Mouse (Mus musculus) limb, embryonic 15.5 days (tissue): ENCODE data around the gene Nhs. TPM values are rescaled to one million over a fixed set of nuclear protein-coding genes. Genes with fewer than 3 reads are reported as not detected.

Source experiments
- ATAC-seq: fragments of 200-750 bp; cut with Nextera tagmentation; 2 replicates; pipeline ENCODE4 v1.8.0; 2017; ENCODE audit warnings: low read depth, moderate TSS enrichment; ENCODE audit not compliant: insufficient number of reproducible peaks, low FRiP score, low TSS enrichment
- H3K27ac ChIP-seq: fragments of 300-500 bp; sonication (generic); 2 replicates; pipeline ENCODE4 v1.5.1; 2015; ENCODE audit warnings: moderate library complexity, mild to moderate bottlenecking, inconsistent platforms
- H3K27me3 ChIP-seq: fragments of 300-500 bp; sonication (generic); 2 replicates; pipeline ENCODE4 v1.6.1; 2015; ENCODE audit warnings: inconsistent platforms
- H3K36me3 ChIP-seq: fragments of 300-500 bp; sonication (generic); 2 replicates; pipeline ENCODE4 v1.6.1; 2015; ENCODE audit warnings: inconsistent platforms
- H3K4me1 ChIP-seq: fragments of 300-500 bp; sonication (generic); 2 replicates; pipeline ENCODE4 v1.6.1; 2015; ENCODE audit warnings: inconsistent platforms
- H3K4me2 ChIP-seq: fragments of 300-500 bp; sonication (generic); 2 replicates; pipeline ENCODE4 v1.6.1; 2015; ENCODE audit warnings: mild to moderate bottlenecking, inconsistent platforms
- H3K4me3 ChIP-seq: fragments of 300-500 bp; sonication (generic); 2 replicates; pipeline ENCODE4 v1.5.1; 2015; ENCODE audit warnings: mild to moderate bottlenecking, inconsistent platforms
- H3K9ac ChIP-seq: fragments of 300-500 bp; sonication (generic); 2 replicates; pipeline ENCODE4 v1.6.1; 2015; ENCODE audit warnings: inconsistent platforms
- H3K9me3 ChIP-seq: fragments of 300-500 bp; sonication (generic); 2 replicates; pipeline ENCODE4 v1.6.1; 2016; ENCODE audit warnings: inconsistent platforms
- WGBS: fragments of 180-500 bp; shearing (Covaris S2); methylation state at CpG from one replicate; pipeline ENCODE4 v1.1.7; 2015; 5-methylcytosine and 5-hydroxymethylcytosine counted together
- polyA plus RNA-seq: library from polyadenylated mRNA; unstranded; fragments of >200 nt; fragmentation: Nextera tagmentation; extraction: Ambion mirVana; gene quantifications from 2 replicates; pipeline ENCODE4 v1.2.1, GENCODE M21; 2015

Nhs gene
- polyA plus RNA-seq, 1 experiment from 2014 or later = 2.3 TPM

GRCm38 (mm10) chrX:162085062-162085896 lies 74.3 kb downstream of the Nhs start:
- Histone ChIP-seq H3K4me3 (no peak overlapping the region), H3K27me3 (peaks cover 25% of the 10 kb centered on the region), H3K9ac (no peak overlapping the region), H3K36me3 (no peaks in the 10 kb centered on the region), H3K9me3 (no peaks in the 10 kb centered on the region), H3K4me2 (no peak overlapping the region), H3K4me1 (0 out of 2 replicates have a peak, but pooled peaks cover 4% of the 10 kb centered on the region), H3K27ac (no peak overlapping the region)
- no peak for ATAC-seq
- 58% methylated on average over 4 of the region's 4 CpGs for WGBS

- WGBS = 59% methylated on average over 2 of the region's 2 CpGs
- Histone ChIP-seq H3K9ac (no peak overlapping the region), H3K4me1 (no peaks in the 10 kb centered on the region), H3K4me2 (no peak overlapping the region), H3K4me3 (no peak overlapping the region), H3K9me3 (no peaks in the 10 kb centered on the region), H3K27me3 (peaks cover 4% of the 10 kb centered on the region), H3K36me3 (no peaks in the 10 kb centered on the region), H3K27ac (no peak overlapping the region)
- no peak for ATAC-seq
Measured at GRCm38 (mm10) chrX:162063164-162063563, 96.4 kb downstream of the Nhs start.

- Histone ChIP-seq H3K27me3 (peaks cover 13% of the 10 kb centered on the region), H3K36me3 (no peaks in the 10 kb centered on the region), H3K4me2 (no peak overlapping the region), H3K9me3 (no peaks in the 10 kb centered on the region), H3K9ac (no peak overlapping the region), H3K4me1 (no peaks in the 10 kb centered on the region), H3K4me3 (no peak overlapping the region), H3K27ac (no peak overlapping the region)
- WGBS = 60% methylated on average over 2 of the region's 2 CpGs
- ATAC-seq = no peak
Measured at GRCm38 (mm10) chrX:162055635-162056034, 103.9 kb downstream of the Nhs start.

GRCm38 (mm10) chrX:162053566-162053965 lies 106.0 kb downstream of the Nhs start:
- H3K27me3 ChIP-seq = peaks cover 19% of the 10 kb centered on the region
- ATAC-seq = no peak
- 56% methylated on average over 5 of the region's 5 CpGs for WGBS
- no peak overlapping the region for H3K9ac ChIP-seq
- H3K4me2 ChIP-seq = no peak overlapping the region
- H3K36me3 ChIP-seq = no peaks in the 10 kb centered on the region
- H3K4me1 ChIP-seq = no peaks in the 10 kb centered on the region
- H3K27ac ChIP-seq = no peak overlapping the region
- H3K9me3 ChIP-seq = no peaks in the 10 kb centered on the region
- no peak overlapping the region for H3K4me3 ChIP-seq

GRCm38 (mm10) chrX:162052534-162052933 lies 107.0 kb downstream of the Nhs start:
- no peak for ATAC-seq
- no peaks in the 10 kb centered on the region for H3K4me1 ChIP-seq
- H3K9me3 ChIP-seq = no peaks in the 10 kb centered on the region
- 62% methylated on average over 1 of the region's 1 CpGs for WGBS
- no peak overlapping the region for H3K4me2 ChIP-seq
- no peak overlapping the region for H3K4me3 ChIP-seq
- no peak overlapping the region for H3K9ac ChIP-seq
- peaks cover 19% of the 10 kb centered on the region for H3K27me3 ChIP-seq
- H3K27ac ChIP-seq = no peak overlapping the region
- H3K36me3 ChIP-seq = no peaks in the 10 kb centered on the region

GRCm38 (mm10) chrX:162049616-162050015 lies 109.9 kb downstream of the Nhs start:
- Histone ChIP-seq H3K27ac (no peak overlapping the region), H3K4me1 (no peaks in the 10 kb centered on the region), H3K9me3 (no peaks in the 10 kb centered on the region), H3K4me2 (no peak overlapping the region), H3K4me3 (no peak overlapping the region), H3K27me3 (peaks cover 11% of the 10 kb centered on the region; the same call in 1 of the 2 replicates), H3K9ac (no peak overlapping the region), H3K36me3 (no peaks in the 10 kb centered on the region)
- WGBS = 79% methylated on average over 2 of the region's 2 CpGs
- ATAC-seq = no peak

- H3K27ac ChIP-seq = no peak overlapping the region
- 95% methylated on average over 2 of the region's 2 CpGs for WGBS
- no peak overlapping the region for H3K4me3 ChIP-seq
- no peaks in the 10 kb centered on the region for H3K4me1 ChIP-seq
- peaks cover 8% of the 10 kb centered on the region; the same call in 1 of the 2 replicates for H3K27me3 ChIP-seq
- no peaks in the 10 kb centered on the region for H3K9me3 ChIP-seq
- ATAC-seq = no peak
- no peak overlapping the region for H3K4me2 ChIP-seq
- no peaks in the 10 kb centered on the region for H3K36me3 ChIP-seq
- H3K9ac ChIP-seq = no peak overlapping the region
Measured at GRCm38 (mm10) chrX:162045527-162045926, 114.0 kb downstream of the Nhs start.

GRCm38 (mm10) chrX:162044109-162044508 lies 115.4 kb downstream of the Nhs start:
- ATAC-seq = no peak
- Histone ChIP-seq H3K4me1 (no peaks in the 10 kb centered on the region), H3K9me3 (no peaks in the 10 kb centered on the region), H3K27ac (no peak overlapping the region), H3K4me2 (no peak overlapping the region), H3K9ac (no peak overlapping the region), H3K36me3 (no peaks in the 10 kb centered on the region), H3K4me3 (no peak overlapping the region), H3K27me3 (peaks cover 2% of the 10 kb centered on the region; the same call in 1 of the 2 replicates)

- Histone ChIP-seq H3K27me3 (peaks cover 4% of the 10 kb centered on the region; the same call in 1 of the 2 replicates), H3K4me1 (no peaks in the 10 kb centered on the region), H3K9ac (no peak overlapping the region), H3K27ac (no peak overlapping the region), H3K4me2 (no peak overlapping the region), H3K4me3 (no peak overlapping the region), H3K36me3 (no peaks in the 10 kb centered on the region), H3K9me3 (no peaks in the 10 kb centered on the region)
- ATAC-seq = no peak
- WGBS = 37% methylated on average over 13 of the region's 13 CpGs
Measured at GRCm38 (mm10) chrX:162025210-162025953, 134.1 kb downstream of the Nhs start.

GRCm38 (mm10) chrX:162021724-162022123 lies 137.8 kb downstream of the Nhs start:
- Histone ChIP-seq H3K9me3 (no peaks in the 10 kb centered on the region), H3K36me3 (no peaks in the 10 kb centered on the region), H3K4me3 (no peak overlapping the region), H3K27me3 (peaks cover 21% of the 10 kb centered on the region), H3K4me2 (no peak overlapping the region), H3K9ac (no peak overlapping the region), H3K27ac (no peak overlapping the region), H3K4me1 (no peaks in the 10 kb centered on the region)
- ATAC-seq = no peak
- WGBS = 84% methylated on average over 3 of the region's 3 CpGs

GRCm38 (mm10) chrX:162020039-162020566 lies 139.4 kb downstream of the Nhs start:
- H3K27ac ChIP-seq = no peak overlapping the region
- 79% methylated on average over 3 of the region's 3 CpGs for WGBS
- no peaks in the 10 kb centered on the region for H3K36me3 ChIP-seq
- H3K4me3 ChIP-seq = no peak overlapping the region
- H3K4me1 ChIP-seq = no peaks in the 10 kb centered on the region
- no peaks in the 10 kb centered on the region for H3K9me3 ChIP-seq
- ATAC-seq = no peak
- H3K9ac ChIP-seq = no peak overlapping the region
- peaks cover 24% of the 10 kb centered on the region for H3K27me3 ChIP-seq
- H3K4me2 ChIP-seq = no peak overlapping the region

- 59% methylated on average over 9 of the region's 9 CpGs for WGBS
- H3K27ac ChIP-seq = no peak overlapping the region
- no peak overlapping the region for H3K4me2 ChIP-seq
- no peaks in the 10 kb centered on the region for H3K4me1 ChIP-seq
- H3K36me3 ChIP-seq = no peaks in the 10 kb centered on the region
- ATAC-seq = no peak
- no peak overlapping the region for H3K9ac ChIP-seq
- no peak overlapping the region for H3K4me3 ChIP-seq
- no peaks in the 10 kb centered on the region for H3K9me3 ChIP-seq
- H3K27me3 ChIP-seq = peaks cover 20% of the 10 kb centered on the region
Measured at GRCm38 (mm10) chrX:162017471-162017870, 142.1 kb downstream of the Nhs start.
